16 mouse cellular contexts compared by ENCODE assay signal in the genomic region with DNA sequence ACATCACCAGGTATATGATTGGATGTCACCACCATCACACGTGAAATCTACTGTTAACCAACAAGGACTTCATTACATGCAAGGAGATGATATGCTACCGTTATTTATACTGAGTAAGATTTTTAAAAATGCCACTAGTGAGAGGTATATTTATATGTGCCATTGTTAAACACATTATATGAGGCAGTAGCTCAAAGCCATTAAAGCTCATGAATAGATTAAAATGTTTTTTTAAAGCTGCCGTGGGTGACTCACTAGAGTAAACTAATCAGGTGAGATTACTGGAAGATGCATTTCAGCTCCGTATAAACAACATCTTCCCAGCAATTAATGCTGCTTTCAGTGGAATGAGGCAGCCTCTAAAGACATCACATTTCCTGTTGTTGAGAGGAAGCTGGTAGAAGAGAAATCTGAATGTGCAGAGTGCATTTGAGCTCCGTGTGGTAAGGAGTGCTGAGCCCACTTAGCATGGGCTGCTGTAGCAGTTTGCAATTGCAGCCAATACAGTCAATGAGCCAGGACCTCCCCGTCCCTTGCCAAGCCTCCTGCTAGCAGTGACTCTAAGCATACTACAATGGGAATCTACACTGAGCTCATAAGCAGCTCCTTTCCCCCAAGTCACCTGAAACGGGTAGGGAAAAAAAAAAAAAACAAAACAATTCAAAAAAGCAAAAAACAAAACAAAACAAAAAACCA.
DNase-seq lines count a peak whose midpoint lies in the region; ATAC-seq lines count a peak whose summit lies in the region.
"Had no signal": no experiment of that assay in that cellular context is flagged by ENCODE, and none has a peak within 500 bp of the region (broad histone marks: within the 10 kb centered on the region; RNA-seq: fewer than 3 reads in every experiment).

No protein-coding gene starts in this region.

- peak; percentile 72 to 85 for DNase-seq in cerebellum, postnatal 10 days
- peak; percentile 15 for DNase-seq in gastrocnemius, postnatal 10 days
- DNase-seq in gastrocnemius, postnatal 36 days: no peak
- DNase-seq in layer of hippocampus, postnatal 10 days (ENCODE audit: low spot score in 2 of 2): peak; percentile 25 to 30
- DNase-seq in layer of hippocampus, adult 9-11 months: no peak
- DNase-seq in right cerebral cortex, postnatal 4 days: peak; percentile 17
- no peak for DNase-seq in right cerebral cortex, adult 18-20 months
- DNase-seq: adrenal gland, postnatal 10 days; cerebellum, adult 18-20 months; heart, postnatal 10 days; kidney, adult 18-20 months; layer of hippocampus, postnatal 36 days; liver had no signal

- intact Hi-C loops in gastrocnemius, postnatal 36 days (cut with DNase I): no loop called here

- ATAC-seq in cerebellum, adult (ENCODE audit: insufficient number of reproducible peaks, low FRiP score, low TSS enrichment): no peak
- ATAC-seq: lung, postnatal 0 days; Patski had no signal

Comparison
In these comparisons a context has a peak if more than half of its experiments do, and no peak if none do; other contexts are left out.
1. DNase-seq: peak in cerebellum, postnatal 10 days (2 of 2), gastrocnemius, postnatal 10 days (single experiment), layer of hippocampus, postnatal 10 days (2 of 2) and right cerebral cortex, postnatal 4 days (single experiment); none in gastrocnemius, postnatal 36 days (0 of 2), layer of hippocampus, adult 9-11 months (single experiment) and right cerebral cortex, adult 18-20 months (single experiment).